Mouse (Mus musculus): ENCODE results near the gene Gng7. TPM values are rescaled to one million over a fixed set of nuclear protein-coding genes. Genes with fewer than 3 reads are reported as not detected.

Gene Gng7
- total RNA-seq, 2 experiments from 2014 or later = 166 to 173 TPM

DNA sequence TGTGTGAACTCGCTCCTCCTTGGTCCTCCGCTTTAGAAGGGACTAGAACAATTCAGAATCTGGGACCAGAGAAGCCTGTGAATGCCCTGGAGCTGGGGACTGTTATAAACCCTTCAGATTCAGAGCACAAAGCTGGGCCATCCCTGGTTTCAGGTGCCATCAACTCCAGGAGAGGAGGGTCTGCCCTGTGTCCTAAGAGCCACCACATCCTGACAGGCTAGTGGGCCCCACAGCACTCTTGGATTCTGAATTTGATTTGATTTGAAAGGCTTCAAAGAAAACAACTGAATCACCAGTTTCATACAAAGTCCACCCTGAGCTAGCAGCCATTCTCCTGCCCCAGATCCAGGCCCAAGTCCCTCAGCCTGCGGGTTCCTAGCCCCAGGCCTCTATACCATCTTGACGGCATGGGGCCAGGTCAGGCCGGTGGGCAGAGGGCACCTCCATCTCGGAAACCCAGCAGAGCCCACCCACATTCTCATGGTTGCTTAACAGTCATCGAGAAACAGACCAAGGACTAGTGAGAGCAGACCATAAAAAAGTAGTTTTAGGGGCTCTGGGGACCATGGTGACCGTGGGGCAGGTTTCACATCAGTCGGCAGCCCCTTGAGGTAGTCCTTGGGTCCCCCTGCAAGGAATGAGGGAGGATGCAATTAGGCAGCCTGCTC is 112.3 kb downstream of the Gng7 start:
- DNase-seq (ENCODE audit: low spot score in 2 of 2) = no peak

DNA sequence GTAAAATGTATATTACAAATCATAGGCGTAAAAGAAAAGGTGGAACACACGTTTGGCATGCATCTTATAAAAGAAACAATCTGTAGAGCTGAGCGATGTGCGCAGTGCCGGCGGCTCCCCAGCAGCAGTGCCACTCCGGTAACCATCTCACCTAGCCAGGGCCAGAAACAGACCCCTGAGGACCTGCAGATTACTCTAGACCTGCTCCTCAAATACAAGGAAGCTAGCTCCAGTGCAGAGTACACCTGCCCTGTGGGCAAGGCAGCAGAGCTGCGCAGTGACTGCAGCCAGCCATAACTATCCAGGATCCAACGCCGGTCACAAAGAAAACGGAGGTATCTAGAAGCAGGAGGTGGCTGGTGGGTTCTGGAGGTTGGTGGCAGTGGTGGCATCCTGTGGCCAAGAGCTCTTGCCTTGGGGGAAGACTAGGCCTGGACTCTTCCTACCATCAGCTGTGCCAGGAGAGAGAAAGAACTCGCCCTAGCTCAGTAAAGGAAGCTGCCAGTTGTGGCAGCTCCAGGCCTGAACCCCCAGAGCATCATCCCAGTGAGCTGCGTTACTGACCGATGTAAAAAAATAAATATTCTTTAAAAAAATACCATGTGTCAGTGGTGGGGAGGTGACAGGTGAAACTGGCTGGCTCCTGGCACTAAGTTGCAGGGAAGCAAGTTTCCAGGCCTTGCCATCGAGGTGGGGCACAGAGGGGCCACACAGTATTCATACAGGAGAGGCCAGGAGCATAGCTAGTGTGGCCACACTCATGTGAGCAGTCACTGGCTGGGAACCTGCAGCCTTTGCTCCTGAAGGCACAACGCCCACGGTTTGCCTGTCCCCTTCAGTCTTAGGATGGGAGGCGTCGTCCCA is 113.1 kb downstream of the Gng7 start:
- DNase-seq (ENCODE audit: low spot score in 2 of 2) = no peak

DNA sequence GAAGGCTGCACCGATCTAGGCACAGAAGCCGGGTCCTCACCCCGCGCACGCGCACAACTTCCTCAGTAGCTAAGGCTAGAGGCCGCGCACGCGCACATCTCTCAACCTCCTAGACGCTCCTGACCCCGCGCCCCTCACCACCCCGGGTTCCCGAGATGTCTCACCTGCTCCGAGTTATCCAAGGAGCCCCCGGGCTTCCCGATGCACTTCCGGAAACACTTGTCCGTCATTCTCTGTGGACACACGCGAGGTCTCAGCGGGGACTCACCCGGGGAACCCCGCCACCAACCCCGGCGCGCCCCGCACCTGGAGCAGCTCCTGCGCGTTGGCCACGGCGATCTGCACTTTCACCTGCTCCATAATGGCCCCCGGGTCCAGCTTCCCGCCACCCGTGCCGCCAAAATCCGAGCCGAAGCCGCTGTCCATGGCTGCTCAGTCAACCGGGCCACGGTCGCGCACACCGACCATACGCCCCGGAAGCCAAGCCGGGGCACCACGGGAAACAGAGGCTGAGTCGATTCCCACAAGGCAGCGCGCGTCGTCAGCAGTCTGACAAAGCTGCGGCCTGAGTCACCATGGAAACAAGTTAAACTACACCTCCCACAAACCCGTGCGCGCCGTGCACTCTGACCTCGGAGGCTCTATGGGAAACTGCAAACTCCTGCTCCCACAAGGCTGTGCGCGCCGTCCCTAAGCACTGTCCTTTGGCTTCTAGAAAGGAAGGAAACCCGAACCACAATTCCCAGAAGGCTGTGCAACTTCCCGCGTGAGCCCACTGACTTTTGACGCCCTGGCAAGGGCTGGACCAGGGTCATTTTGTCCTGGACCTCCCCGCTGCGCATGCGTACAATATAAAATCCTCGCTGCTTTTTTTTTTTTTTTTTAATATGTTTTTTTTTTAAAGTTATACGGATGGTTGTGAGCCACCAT is 114.2 kb downstream of the Gng7 start, which contains the start of gene Timm13:
Gene Timm13, minus strand, starts transcription at position 652 of the 930 bp plus-strand sequence.
- peak; percentile 99 to 100 for DNase-seq (ENCODE audit: low spot score in 2 of 2)

DNA sequence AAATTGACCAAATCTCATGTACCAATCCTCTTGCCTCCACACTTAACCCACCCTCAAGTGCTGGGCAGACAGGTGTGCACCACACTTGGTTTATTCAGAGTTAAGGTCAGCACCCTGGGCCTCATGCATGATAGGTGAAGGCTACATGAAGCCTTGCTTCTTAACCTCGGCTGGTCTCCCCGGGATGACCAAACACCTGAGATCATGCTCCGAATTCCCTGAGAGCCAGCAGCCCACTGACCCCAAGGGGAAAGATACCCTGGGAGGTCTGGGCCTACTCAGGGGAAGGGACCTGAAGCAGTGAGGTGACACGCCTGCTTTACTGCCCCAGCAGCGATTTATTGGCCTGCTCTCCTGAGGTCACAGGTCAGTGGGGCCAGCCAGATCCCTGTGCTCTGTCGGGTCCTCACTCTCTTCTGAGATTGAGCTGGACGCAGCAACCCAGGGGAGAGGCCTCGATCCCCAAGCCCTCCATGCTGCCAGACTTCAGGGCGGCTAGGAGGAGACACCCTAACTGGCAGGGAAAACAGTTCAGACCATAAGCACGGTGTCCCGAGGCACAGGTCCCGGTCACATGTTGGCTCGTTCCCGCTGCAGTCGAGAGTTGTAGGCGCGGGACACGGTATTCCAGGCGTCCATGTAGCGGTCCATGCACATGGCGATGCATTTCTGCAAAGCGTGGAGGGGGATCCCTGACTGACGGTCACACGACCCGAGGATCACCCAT is 115.0 kb downstream of the Gng7 start:
- no peak for DNase-seq (ENCODE audit: low spot score in 2 of 2)

DNA sequence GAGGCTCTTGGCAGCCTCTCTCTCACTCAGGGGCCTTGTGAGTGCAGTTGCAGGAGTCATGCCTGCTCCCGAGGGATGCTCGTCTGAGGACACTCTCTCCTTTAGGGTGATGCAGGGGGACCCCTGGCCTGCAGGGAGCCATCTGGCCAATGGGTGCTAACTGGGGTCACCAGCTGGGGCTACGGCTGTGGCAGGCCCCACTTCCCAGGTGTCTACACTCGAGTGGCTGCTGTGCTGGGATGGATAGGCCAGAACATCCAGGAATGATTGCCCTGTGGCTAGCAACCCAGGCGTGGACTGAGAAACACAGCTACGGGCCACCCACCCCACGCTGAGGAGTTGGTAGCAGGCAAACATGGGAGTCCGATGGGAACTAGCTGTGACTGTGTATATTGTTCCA is 115.7 kb downstream of the Gng7 start:
- DNase-seq (ENCODE audit: low spot score in 2 of 2) = no peak

Other genes with a start within 250 kb of the Gng7 start
- gene Sf3a2, start 216.7 kb downstream of the Gng7 start, total RNA-seq (2021) = 10 to 100 TPM; 52.3 to 57.3 TPM
- 10 to 100 TPM; 63.3 to 71.2 TPM for gene Plekhj1, start 216.3 kb downstream of the Gng7 start, total RNA-seq (2021)
- 1 to 10 TPM; 3.3 to 3.6 TPM for gene Amh, start 209.7 kb downstream of the Gng7 start, total RNA-seq (2021)
- 1 to 10 TPM; 2.2 to 3.0 TPM for gene Jsrp1, start 201.4 kb downstream of the Gng7 start, total RNA-seq (2021)
- 100 to 1,000 TPM; 518 to 519 TPM for gene Oaz1, start 188.3 kb downstream of the Gng7 start, total RNA-seq (2021)
- gene Lingo3, start 170.9 kb downstream of the Gng7 start, total RNA-seq (2021) = 10 to 100 TPM; 42.7 to 51.6 TPM
- gene Lsm7, start 159.7 kb downstream of the Gng7 start, total RNA-seq (2021) = 10 to 100 TPM; 41.4 to 50.4 TPM
- gene Sppl2b, start 159.7 kb downstream of the Gng7 start, total RNA-seq (2021) = 10 to 100 TPM; 46.4 to 55.6 TPM
- gene Tmprss9, start 143.1 kb downstream of the Gng7 start, total RNA-seq (2021) = under 1 TPM; 0.40 to 0.56 TPM
- gene Timm13, start 114.0 kb downstream of the Gng7 start, total RNA-seq (2021) = 100 to 1,000 TPM; 136 to 144 TPM
- 10 to 100 TPM; 19.5 to 22.3 TPM for gene Lmnb2, start 96.7 kb downstream of the Gng7 start, total RNA-seq (2021)
- gene Gadd45b, start 84.9 kb downstream of the Gng7 start, total RNA-seq (2021) = 10 to 100 TPM; 24.9 to 28.1 TPM
- 10 to 100 TPM; 96.6 to 98.2 TPM for gene Diras1, start 10.7 kb upstream of the Gng7 start, total RNA-seq (2021)
- gene Slc39a3, start 22.5 kb upstream of the Gng7 start, total RNA-seq (2021) = 10 to 100 TPM; 62.1 to 64.4 TPM
- gene Sgta, start 45.2 kb upstream of the Gng7 start, total RNA-seq (2021) = 100 to 1,000 TPM; 180 to 183 TPM
- gene Thop1, start 55.1 kb upstream of the Gng7 start, total RNA-seq (2021) = 10 to 100 TPM; 50.5 to 50.6 TPM
- under 1 TPM; 0.57 to 0.63 TPM for gene Creb3l3, start 83.9 kb upstream of the Gng7 start, total RNA-seq (2021)
- gene Map2k2, start 91.0 kb upstream of the Gng7 start, total RNA-seq (2021) = 100 to 1,000 TPM; 130 to 136 TPM
- gene Zbtb7a, start 120.3 kb upstream of the Gng7 start, total RNA-seq (2021) = 100 to 1,000 TPM; 122 to 126 TPM
- 10 to 100 TPM; 27.5 to 30.8 TPM for gene Pias4, start 153.0 kb upstream of the Gng7 start, total RNA-seq (2021)
- 100 to 1,000 TPM; 907 to 934 TPM for gene Eef2, start 161.7 kb upstream of the Gng7 start, total RNA-seq (2021)
- 10 to 100 TPM; 71.9 to 76.4 TPM for gene Dapk3, start 168.1 kb upstream of the Gng7 start, total RNA-seq (2021)
- not detected for gene 4930442H23Rik, start 168.9 kb upstream of the Gng7 start, total RNA-seq (2021)
- gene Nmrk2, start 187.1 kb upstream of the Gng7 start, total RNA-seq (2021) = under 1 TPM; 0.23 to 0.27 TPM
- gene Atcay, start 215.9 kb upstream of the Gng7 start, total RNA-seq (2021) = 100 to 1,000 TPM; 150 to 155 TPM
- 10 to 100 TPM; 57.6 to 63.6 TPM for gene Zfr2, start 218.2 kb upstream of the Gng7 start, total RNA-seq (2021)
- 100 to 1,000 TPM; 204 to 214 TPM for gene Matk, start 238.0 kb upstream of the Gng7 start, total RNA-seq (2021)

Data from layer of hippocampus, adult 18-20 months (tissue).